Mouse (Mus musculus) midbrain, embryonic 16.5 days (tissue): ENCODE results near the gene Gm47995. TPM values are rescaled to one million over a fixed set of nuclear protein-coding genes. Genes with fewer than 3 reads are reported as not detected.
"Not testable (repeated sequence)": the region's sequence is repeated elsewhere in the genome, so short reads cannot be mapped to it uniquely, and the experiment has no call there.

Source experiments
- ATAC-seq: fragments of 200-750 bp; cut with Nextera tagmentation; 2 replicates; pipeline ENCODE4 v1.8.0; 2017; ENCODE audit warnings: moderate TSS enrichment
- H3K27ac ChIP-seq: fragments of 300-500 bp; sonication (generic); 2 replicates; pipeline ENCODE4 v1.5.1; 2014; ENCODE audit warnings: mild to moderate bottlenecking, low read length, mixed read lengths
- H3K27me3 ChIP-seq: fragments of 300-500 bp; sonication (generic); 2 replicates; pipeline ENCODE4 v1.6.1; 2014; ENCODE audit warnings: low read depth, low read length, mixed read lengths; ENCODE audit not compliant: control insufficient read depth, insufficient read depth
- H3K36me3 ChIP-seq: fragments of 300-500 bp; sonication (generic); 2 replicates; pipeline ENCODE4 v1.6.1; 2014; ENCODE audit warnings: mild to moderate bottlenecking, low read length, moderate library complexity, mixed read lengths; ENCODE audit not compliant: control insufficient read depth, insufficient read depth
- H3K4me1 ChIP-seq: fragments of 300-500 bp; sonication (generic); 2 replicates; pipeline ENCODE4 v1.6.1; 2014; ENCODE audit warnings: mild to moderate bottlenecking, low read length, mixed read lengths; ENCODE audit not compliant: control insufficient read depth, insufficient read depth
- H3K4me2 ChIP-seq: fragments of 300-500 bp; sonication (generic); 2 replicates; pipeline ENCODE4 v1.6.1; 2014; ENCODE audit warnings: mild to moderate bottlenecking, low read length, mixed read lengths
- H3K4me3 ChIP-seq: fragments of 300-500 bp; sonication (generic); 2 replicates; pipeline ENCODE4 v1.5.1; 2014; ENCODE audit warnings: low read depth, mild to moderate bottlenecking, low read length, moderate library complexity, mixed read lengths
- H3K9ac ChIP-seq: fragments of 300-500 bp; sonication (generic); 2 replicates; pipeline ENCODE4 v1.6.1; 2014; ENCODE audit warnings: low read depth, low read length, mixed read lengths
- H3K9me3 ChIP-seq: fragments of 300-500 bp; sonication (generic); replicated peaks from 2 replicates; pipeline ENCODE4 v1.6.1; 2014; ENCODE audit warnings: mild to moderate bottlenecking, low read length, mixed read lengths; ENCODE audit not compliant: control insufficient read depth, poor library complexity, severe bottlenecking
- WGBS: fragments of 180-500 bp; shearing (Covaris S2); extraction: QIAGEN DNeasy Blood & Tissue Kit; methylation state at CpG from one replicate; pipeline ENCODE4 v1.1.7; 2014; 5-methylcytosine and 5-hydroxymethylcytosine counted together
- polyA plus RNA-seq: library from polyadenylated mRNA; unstranded; fragments of >200 nt; fragmentation: Nextera tagmentation; extraction: Ambion mirVana; gene quantifications from 2 replicates; pipeline ENCODE4 v1.2.1, GENCODE M21; 2015

Gene Gm47995
- not detected in 2 replicates for polyA plus RNA-seq

DNA sequence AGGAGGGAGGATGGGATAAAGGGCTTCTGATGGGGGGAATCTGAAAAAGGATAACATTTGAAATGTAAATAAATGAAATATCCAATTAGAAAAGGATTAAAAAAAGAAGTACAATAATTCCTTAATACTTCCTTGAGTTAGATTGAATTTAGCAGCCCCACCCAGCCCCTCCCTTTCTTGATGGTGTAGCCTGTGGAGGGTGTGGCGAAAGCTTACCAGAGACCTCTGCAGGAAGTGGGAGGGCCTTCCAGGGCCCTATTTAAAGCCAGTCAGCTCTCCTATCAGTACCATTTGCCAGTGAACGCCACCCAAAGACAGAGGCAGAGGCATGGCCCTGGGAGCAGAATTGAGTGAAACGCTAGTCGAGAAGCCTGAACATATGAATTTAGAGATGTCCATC is at the start of gene Gm47995:
Gene Gm47995, plus strand, starts transcription at position 329 of the 400 bp plus-strand sequence.
- not testable (repeated sequence) for H3K36me3 ChIP-seq, H3K9ac ChIP-seq, H3K9me3 ChIP-seq, H3K4me2 ChIP-seq, H3K4me1 ChIP-seq, H3K27ac ChIP-seq, H3K27me3 ChIP-seq, ATAC-seq, H3K4me3 ChIP-seq
- WGBS: 82% methylated on average over 2 of the region's 4 CpGs

DNA sequence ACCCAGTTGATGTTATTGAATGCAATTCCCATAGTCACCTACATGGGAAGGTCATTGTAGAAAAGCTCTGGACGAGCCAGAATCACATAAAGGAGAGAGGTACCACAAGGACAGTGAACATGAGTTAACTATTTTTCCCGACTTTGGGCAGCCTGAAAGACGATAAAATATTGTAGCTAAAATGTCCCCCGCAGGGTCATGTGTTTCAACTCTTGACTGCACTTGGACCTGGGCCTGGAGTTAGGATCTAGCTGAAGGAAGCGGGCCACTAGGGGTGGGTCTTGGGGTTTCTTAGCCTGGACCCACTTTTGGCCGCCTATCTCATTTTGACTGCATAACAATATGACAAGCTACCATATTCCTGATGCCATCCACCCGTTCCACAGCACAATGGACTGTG is 48.0 kb upstream of the Gm47995 start:
- H3K9me3 ChIP-seq: no peaks in the 10 kb centered on the region
- 93% methylated on average over 7 of the region's 7 CpGs for WGBS

GRCm38 (mm10) chr1:151151089-151151488 is 47.2 kb upstream of the Gm47995 start:
- H3K36me3 ChIP-seq: no peaks in the 10 kb centered on the region
- no peaks in the 10 kb centered on the region for H3K27me3 ChIP-seq
- no peak overlapping the region for H3K4me2 ChIP-seq
- no peaks in the 10 kb centered on the region for H3K4me1 ChIP-seq
- no peak overlapping the region for H3K4me3 ChIP-seq
- no peak overlapping the region for H3K9ac ChIP-seq
- H3K27ac ChIP-seq: no peak overlapping the region
- ATAC-seq: no peak
- no peaks in the 10 kb centered on the region for H3K9me3 ChIP-seq
- 73% methylated on average over 2 of the region's 2 CpGs for WGBS

More for the DNA sequence above, 48.0 kb upstream of the Gm47995 start:
- H3K27ac ChIP-seq: no peak overlapping the region
- H3K36me3 ChIP-seq: no peaks in the 10 kb centered on the region
- H3K27me3 ChIP-seq: no peaks in the 10 kb centered on the region
- no peak overlapping the region for H3K4me3 ChIP-seq
- no peak for ATAC-seq
- no peaks in the 10 kb centered on the region for H3K4me1 ChIP-seq
- no peak overlapping the region for H3K4me2 ChIP-seq
- no peak overlapping the region for H3K9ac ChIP-seq

DNA sequence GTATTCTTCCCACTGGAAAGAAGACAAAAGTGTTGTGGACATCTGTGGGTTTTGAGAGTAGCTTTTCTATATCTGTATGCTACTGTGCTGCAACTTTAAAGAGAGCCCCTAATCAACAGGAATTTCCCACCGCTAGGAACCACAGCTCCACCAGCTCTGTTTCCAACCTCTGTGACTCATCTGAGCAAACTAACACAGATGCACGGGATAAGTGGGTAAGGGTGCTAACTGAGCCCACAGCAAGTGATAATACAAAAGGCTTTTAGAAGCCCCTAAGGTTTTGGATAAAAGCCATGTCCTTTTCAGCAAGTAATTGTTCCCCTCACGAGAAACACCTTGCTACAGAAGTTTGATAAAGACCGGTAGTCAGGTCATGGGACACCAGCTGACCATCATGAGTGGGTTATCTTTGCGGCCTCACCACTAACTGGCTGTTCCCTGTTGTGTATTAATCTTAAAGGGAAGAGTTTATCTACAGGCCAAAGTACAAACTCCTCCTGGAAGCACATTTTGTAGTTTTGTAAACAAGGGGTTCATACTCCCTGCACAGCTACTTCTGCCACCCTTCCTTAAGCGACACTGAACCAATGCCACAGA is 45.1 kb upstream of the Gm47995 start:
- ATAC-seq: no peak
- Histone ChIP-seq H3K4me1 (0 out of 2 replicates have a peak, but pooled peaks cover 2% of the 10 kb centered on the region), H3K4me2 (no peak overlapping the region), H3K27ac (no peak overlapping the region), H3K4me3 (no peak overlapping the region), H3K27me3 (no peaks in the 10 kb centered on the region), H3K9ac (no peak overlapping the region), H3K9me3 (no peaks in the 10 kb centered on the region), H3K36me3 (no peaks in the 10 kb centered on the region)
- WGBS: 84% methylated on average over 6 of the region's 6 CpGs

DNA sequence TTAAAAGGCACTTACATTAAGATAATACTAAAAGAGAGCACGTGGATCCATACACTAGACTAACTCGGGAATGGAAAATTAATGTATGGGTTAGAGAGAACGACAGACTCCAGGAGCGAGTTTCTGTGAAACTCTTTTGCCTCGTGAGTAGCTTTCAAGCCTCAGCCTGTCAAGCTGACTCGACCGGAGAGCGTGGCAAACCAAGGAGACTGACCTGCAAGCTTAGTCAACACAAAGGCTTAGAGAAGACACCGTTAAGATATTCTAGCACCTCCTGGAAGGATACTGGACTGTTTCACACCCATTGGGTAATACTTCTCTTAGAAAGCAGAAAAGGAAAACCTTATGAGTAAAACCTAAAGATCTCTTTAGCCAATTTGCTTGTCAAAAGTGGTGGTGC is 44.1 kb upstream of the Gm47995 start:
- H3K27ac ChIP-seq, H3K9me3 ChIP-seq, ATAC-seq, H3K4me1 ChIP-seq, H3K9ac ChIP-seq, H3K4me3 ChIP-seq, H3K4me2 ChIP-seq, H3K36me3 ChIP-seq, H3K27me3 ChIP-seq: not testable (repeated sequence)
- 93% methylated on average over 9 of the region's 9 CpGs for WGBS

DNA sequence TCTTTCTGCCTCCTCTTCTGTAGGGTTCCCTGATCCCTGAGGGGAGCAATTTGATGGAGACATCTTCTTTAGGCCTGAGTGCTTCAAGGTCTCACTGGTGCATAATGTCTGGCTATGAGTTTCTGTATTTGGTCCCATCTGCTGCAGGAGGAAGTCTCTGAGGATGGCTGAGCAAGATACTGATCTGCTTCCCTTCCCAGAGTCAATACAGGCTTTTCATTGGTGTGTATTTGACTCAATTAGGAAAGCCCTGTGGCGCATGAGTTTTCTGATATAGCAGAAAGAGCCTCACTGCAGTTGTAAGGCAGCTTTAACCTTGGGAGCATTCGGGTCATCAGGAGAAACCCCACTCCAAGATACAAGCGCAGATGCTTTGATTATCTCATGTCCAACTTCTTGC is 42.1 kb upstream of the Gm47995 start:
- WGBS: 96% methylated on average over 3 of the region's 3 CpGs
- no peak overlapping the region for H3K4me2 ChIP-seq
- no peaks in the 10 kb centered on the region for H3K27me3 ChIP-seq
- H3K36me3 ChIP-seq: no peaks in the 10 kb centered on the region
- ATAC-seq: no peak
- H3K27ac ChIP-seq: no peak overlapping the region
- H3K9ac ChIP-seq: no peak overlapping the region
- H3K9me3 ChIP-seq: no peaks in the 10 kb centered on the region
- H3K4me3 ChIP-seq: no peak overlapping the region
- H3K4me1 ChIP-seq: 0 out of 2 replicates have a peak, but pooled peaks cover 2% of the 10 kb centered on the region

GRCm38 (mm10) chr1:151156777-151157632 is 41.2 kb upstream of the Gm47995 start:
- no peak for ATAC-seq
- no peaks in the 10 kb centered on the region for H3K36me3 ChIP-seq
- H3K27me3 ChIP-seq: no peaks in the 10 kb centered on the region
- no peaks in the 10 kb centered on the region for H3K9me3 ChIP-seq
- no peak overlapping the region for H3K4me3 ChIP-seq
- 75% methylated on average over 7 of the region's 7 CpGs for WGBS
- 0 out of 2 replicates have a peak, but pooled peaks cover 2% of the 10 kb centered on the region for H3K4me1 ChIP-seq
- H3K9ac ChIP-seq: no peak overlapping the region
- H3K27ac ChIP-seq: no peak overlapping the region
- H3K4me2 ChIP-seq: no peak overlapping the region

- H3K9ac ChIP-seq: no peak overlapping the region
- H3K9me3 ChIP-seq: no peaks in the 10 kb centered on the region
- no peaks in the 10 kb centered on the region for H3K36me3 ChIP-seq
- no peak overlapping the region for H3K4me2 ChIP-seq
- 28% methylated on average over 9 of the region's 9 CpGs for WGBS
- H3K4me3 ChIP-seq: no peak overlapping the region
- peak; percentile 78 for ATAC-seq
- 0 out of 2 replicates have a peak, but pooled peaks cover 2% of the 10 kb centered on the region for H3K4me1 ChIP-seq
- H3K27ac ChIP-seq: no peak overlapping the region
- no peaks in the 10 kb centered on the region for H3K27me3 ChIP-seq
Measured at GRCm38 (mm10) chr1:151157963-151158856, 40.0 kb upstream of the Gm47995 start.
